In the genomic region with DNA sequence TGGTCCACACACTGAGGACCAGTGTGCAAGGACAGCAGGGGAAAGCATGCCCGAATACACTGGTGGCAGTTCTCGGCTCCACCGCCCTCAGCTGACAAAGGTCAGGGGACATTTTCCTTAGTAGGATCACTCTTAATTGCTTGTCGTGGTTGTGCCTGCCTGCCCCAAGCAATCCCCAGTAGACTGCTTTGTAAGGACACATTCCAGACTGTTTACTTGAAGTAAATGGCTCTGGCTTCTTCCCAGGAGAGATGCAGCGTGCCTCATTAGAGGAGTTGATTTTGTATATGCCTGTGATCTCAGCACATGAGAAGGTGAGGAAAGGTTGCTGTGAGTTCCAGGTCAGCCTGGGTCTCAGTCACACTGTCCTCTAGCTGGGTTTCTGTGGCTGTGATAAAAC, we compare ENCODE assay signal across 22 mouse cellular contexts. TPM values are rescaled to one million over a fixed set of nuclear protein-coding genes. Genes with fewer than 3 reads are reported as not detected.
DNase-seq lines count a peak whose midpoint lies in the region; ATAC-seq and TF ChIP-seq lines count a peak whose summit lies in the region.
"Had no signal": no experiment of that assay in that cellular context is flagged by ENCODE, and none has a peak within 500 bp of the region (broad histone marks: within the 10 kb centered on the region; RNA-seq: fewer than 3 reads in every experiment).

No protein-coding gene starts in this region.

- H3K9me3 ChIP-seq in kidney, embryonic 16.5 days (ENCODE audit: low read length), result no peaks in the 10 kb centered on the region
- no peaks in the 10 kb centered on the region; the same call in 1 of the 2 replicates for H3K9me3 ChIP-seq in E14TG2a.4 (ENCODE audit: low read length)
- no peaks in the 10 kb centered on the region for H3K9me3 ChIP-seq in ES-Bruce4 (replicated peaks; ENCODE audit: control insufficient read depth, insufficient read depth, low read length, poor library complexity, severe bottlenecking)
- no peaks in the 10 kb centered on the region for H3K9me3 ChIP-seq in intestine, postnatal 0 days (ENCODE audit: control insufficient read depth)
- H3K9me3 ChIP-seq: embryonic facial prominence, embryonic 15.5 days; forebrain, embryonic 10.5 days; heart, embryonic 12.5 days; hindbrain, embryonic 10.5 days had no signal

- H3K27me3 ChIP-seq in kidney, adult 2 months (replicated peaks; ENCODE audit: control insufficient read depth, insufficient read depth, low read length), result no peaks in the 10 kb centered on the region
- no peaks in the 10 kb centered on the region for H3K27me3 ChIP-seq in kidney, embryonic 16.5 days (ENCODE audit: insufficient read depth, low read length)
- no peaks in the 10 kb centered on the region for H3K27me3 ChIP-seq in E14TG2a.4 (ENCODE audit: insufficient read depth, low read length)
- H3K27me3 ChIP-seq in ES-Bruce4 (ENCODE audit: control insufficient read depth, insufficient read depth, low read length, poor library complexity, severe bottlenecking), result no peaks in the 10 kb centered on the region
- no peaks in the 10 kb centered on the region for H3K27me3 ChIP-seq in intestine, postnatal 0 days (replicated peaks; ENCODE audit: control insufficient read depth, insufficient read depth, low read length)
- H3K27me3 ChIP-seq: embryonic facial prominence, embryonic 15.5 days; heart, embryonic 12.5 days; Patski had no signal

- DNase-seq in kidney, adult 2 months, result peak; percentile 56
- DNase-seq in kidney, postnatal 25 days, result peak; percentile 22 to 55
- DNase-seq in cerebellum, postnatal 4 days (ENCODE audit: low spot score in 2 of 2), result no peak
- DNase-seq: adrenal gland, postnatal 25 days; cerebellum, adult 11 months; cerebellum, adult 9-10 months; cerebellum, postnatal 25 days; gastrocnemius, adult 2 months; gastrocnemius, postnatal 25 days had no signal

- H3K27ac ChIP-seq in kidney, adult 2 months (ENCODE audit: insufficient read depth, low read depth, low read length), result peak overlapping the region; percentile 35; the same call in 1 of the 2 replicates
- no peak overlapping the region for H3K27ac ChIP-seq in kidney, embryonic 16.5 days (ENCODE audit: low read length)
- H3K27ac ChIP-seq in ES-Bruce4 (ENCODE audit: insufficient read depth, low read length), result peak overlapping the region; percentile 5; the same call in 1 of the 2 replicates
- H3K27ac ChIP-seq in intestine, postnatal 0 days (ENCODE audit: low read depth, low read length), result no peak overlapping the region
- H3K27ac ChIP-seq: embryonic facial prominence, embryonic 15.5 days; forebrain, embryonic 10.5 days; gastrocnemius, adult 2 months; hindbrain, embryonic 10.5 days; hindbrain, embryonic 14.5 days had no signal

- TF ChIP-seq POLR2A in kidney, adult 2 months (IDR thresholded peaks at IDR 0.05; ENCODE audit: low read depth, low read length), result no peak
- TF ChIP-seq POLR2A in ES-Bruce4 (IDR thresholded peaks at IDR 0.05; ENCODE audit: insufficient read depth, low read length), result no peak

- TF ChIP-seq EP300 in ES-Bruce4 (IDR thresholded peaks at IDR 0.05; ENCODE audit: insufficient read depth, low read depth, low read length), result no peak

- WGBS in kidney, adult 2 months, result 53% methylated on average over 5 of the region's 5 CpGs
- WGBS in kidney, embryonic 16.5 days, result 76% methylated on average over 5 of the region's 5 CpGs
- WGBS in intestine, postnatal 0 days, result 70% methylated on average over 5 of the region's 5 CpGs

- no peak overlapping the region for H3K9ac ChIP-seq in kidney, embryonic 16.5 days (replicated peaks; ENCODE audit: low read length)
- no peak overlapping the region for H3K9ac ChIP-seq in ES-Bruce4 (ENCODE audit: low read depth, poor library complexity, severe bottlenecking)
- no peak overlapping the region for H3K9ac ChIP-seq in intestine, postnatal 0 days (ENCODE audit: low read depth, low read length)
- H3K9ac ChIP-seq: embryonic facial prominence, embryonic 15.5 days; heart, embryonic 12.5 days; hindbrain, embryonic 14.5 days had no signal

- H3K4me3 ChIP-seq in kidney, adult 2 months (ENCODE audit: insufficient read depth, low read depth, low read length), result no peak overlapping the region
- H3K4me3 ChIP-seq in kidney, embryonic 16.5 days (ENCODE audit: low read length), result no peak overlapping the region
- H3K4me3 ChIP-seq in E14TG2a.4 (replicated peaks; ENCODE audit: low read length) (peak overlapping the region; percentile 27), ES-Bruce4 (ENCODE audit: low read depth, low read length) (no peak overlapping the region; the same call in 1 of the 2 replicates)
- H3K4me3 ChIP-seq in intestine, postnatal 0 days (ENCODE audit: low read depth, low read length), result no peak overlapping the region
- H3K4me3 ChIP-seq: embryonic facial prominence, embryonic 15.5 days; erythroblast, embryonic 14.5 days; forebrain, embryonic 10.5 days; gastrocnemius, adult 2 months; heart, embryonic 12.5 days; hindbrain, embryonic 10.5 days had no signal

- H3K4me2 ChIP-seq in kidney, embryonic 16.5 days (replicated peaks; ENCODE audit: low read depth, low read length), result no peak overlapping the region
- no peak overlapping the region for H3K4me2 ChIP-seq in intestine, postnatal 0 days (replicated peaks; ENCODE audit: low read depth)
- H3K4me2 ChIP-seq: embryonic facial prominence, embryonic 15.5 days; heart, embryonic 12.5 days; hindbrain, embryonic 14.5 days had no signal

- no peak for TF ChIP-seq CTCF in kidney, adult 2 months (conservative IDR thresholded peaks at IDR 0.05; ENCODE audit: insufficient read depth, insufficient read length, low read depth, low read length)
- no peak for TF ChIP-seq CTCF in E14TG2a.4 (conservative IDR thresholded peaks at IDR 0.05; ENCODE audit: low read length)
- no peak for TF ChIP-seq CTCF in ES-Bruce4 (IDR thresholded peaks at IDR 0.05; ENCODE audit: low read depth, low read length)
- no peak for TF ChIP-seq CTCF in intestine, postnatal 0 days (IDR thresholded peaks at IDR 0.05; ENCODE audit: low read depth)

- ATAC-seq in kidney, embryonic 16.5 days (ENCODE audit: low FRiP score, low TSS enrichment), result no peak
- ATAC-seq in intestine, postnatal 0 days, result no peak
- ATAC-seq: activated CD4-positive, CD25-positive, alpha-beta regulatory T cell, adult 4 months; forebrain, embryonic 14.5 days; Patski had no signal

- no peaks in the 10 kb centered on the region for H3K36me3 ChIP-seq in kidney, adult 2 months (ENCODE audit: control insufficient read depth, insufficient read depth, low read length)
- H3K36me3 ChIP-seq in kidney, embryonic 16.5 days (ENCODE audit: insufficient read depth, low read length), result 0 out of 2 replicates have a peak, but pooled peaks cover 4% of the 10 kb centered on the region
- H3K36me3 ChIP-seq in E14TG2a.4 (ENCODE audit: insufficient read depth, low read length), result peaks cover 35% of the 10 kb centered on the region
- no peaks in the 10 kb centered on the region for H3K36me3 ChIP-seq in ES-Bruce4 (ENCODE audit: control insufficient read depth, insufficient read depth, low read length, poor library complexity, severe bottlenecking)
- H3K36me3 ChIP-seq in intestine, postnatal 0 days (ENCODE audit: control insufficient read depth, insufficient read depth), result no peaks in the 10 kb centered on the region
- H3K36me3 ChIP-seq: hindbrain, embryonic 10.5 days had no signal

- peaks cover 3% of the 10 kb centered on the region; the same call in 1 of the 2 replicates for H3K4me1 ChIP-seq in kidney, adult 2 months (ENCODE audit: control insufficient read depth, insufficient read depth, low read length)
- peaks cover 6% of the 10 kb centered on the region; the same call in 1 of the 2 replicates for H3K4me1 ChIP-seq in kidney, embryonic 16.5 days (ENCODE audit: insufficient read depth, low read length)
- H3K4me1 ChIP-seq in E14TG2a.4 (replicated peaks; ENCODE audit: low read depth, low read length) (peaks cover 67% of the 10 kb centered on the region), ES-Bruce4 (ENCODE audit: control insufficient read depth, insufficient read depth, low read length) (peaks cover 7% of the 10 kb centered on the region)
- H3K4me1 ChIP-seq in intestine, postnatal 0 days (replicated peaks; ENCODE audit: control insufficient read depth, insufficient read depth, low read length), result no peaks in the 10 kb centered on the region
- H3K4me1 ChIP-seq: embryonic facial prominence, embryonic 15.5 days; hindbrain, embryonic 10.5 days had no signal

RNA-seq across cellular contexts. Expression of a gene that starts 33.7 kb away (rescaled TPM):
- polyA plus RNA-seq in kidney, adult 2 months (2012; rRNA removed), result 14.7 and 16.9 TPM in 2 replicates
- polyA plus RNA-seq in kidney, embryonic 16.5 days (2015; fragmentation: Nextera tagmentation; extraction: Ambion mirVana), result 44.8 and 45.9 TPM in 2 replicates
- 55.8 and 59.5 TPM in 2 replicates for polyA plus RNA-seq in ES-Bruce4 (2011; ENCODE audit: insufficient read depth, insufficient read length, low read depth, missing spikeins)
- 42.9 and 43.2 TPM in 2 replicates for polyA plus RNA-seq in intestine, postnatal 0 days (2015; fragmentation: Nextera tagmentation; extraction: Ambion mirVana)

RNA-seq across cellular contexts. Expression of a gene that starts 43.3 kb away (rescaled TPM):
- polyA plus RNA-seq in kidney, adult 2 months (2012; rRNA removed), result 6.7 and 6.9 TPM in 2 replicates
- 5.6 and 5.9 TPM in 2 replicates for polyA plus RNA-seq in kidney, embryonic 16.5 days (2015; fragmentation: Nextera tagmentation; extraction: Ambion mirVana)
- polyA plus RNA-seq in ES-Bruce4 (2011; ENCODE audit: insufficient read depth, insufficient read length, low read depth, missing spikeins), result 15.1 and 18.0 TPM in 2 replicates
- 2.9 and 3.0 TPM in 2 replicates for polyA plus RNA-seq in intestine, postnatal 0 days (2015; fragmentation: Nextera tagmentation; extraction: Ambion mirVana)
- polyA plus RNA-seq: erythroblast, embryonic 14.5 days had no signal

Comparison
In these comparisons a context has a peak if more than half of its experiments do, and no peak if none do; other contexts are left out.
1. H3K27ac ChIP-seq: peak in kidney, adult 2 months (single experiment) and ES-Bruce4 (single experiment); none in kidney, embryonic 16.5 days (single experiment) and intestine, postnatal 0 days (single experiment).
2. DNase-seq: peak in kidney, adult 2 months (single experiment) and kidney, postnatal 25 days (2 of 2); none in cerebellum, postnatal 4 days (0 of 2).